Mouse (Mus musculus) common myeloid progenitor, adult 5-6 weeks (primary cell): ENCODE data around the gene Krt1. TPM values are rescaled to one million over a fixed set of nuclear protein-coding genes. Genes with fewer than 3 reads are reported as not detected.

Experiments
- ATAC-seq: replicated peaks from 2 replicates; pipeline ENCODE4 v1.8.0; 2016; ENCODE audit warnings: low read depth, mild to moderate bottlenecking, moderate TSS enrichment, inconsistent platforms; ENCODE audit not compliant: poor library complexity, severe bottlenecking
- total RNA-seq: library from RNA; stranded (forward); fragments of 200-1000, 187-1606 nt; gene quantifications from 2 replicates; pipeline ENCODE4 v1.2.3, GENCODE M21; 2017

The Krt1 gene
- total RNA-seq, 1 experiment from 2014 or later: not detected

- no peak for ATAC-seq
Measured at GRCm38 (mm10) chr15:101821786-101822185, 28.8 kb downstream of the Krt1 start.

- no peak for ATAC-seq
Measured at GRCm38 (mm10) chr15:101817875-101818274, 32.7 kb downstream of the Krt1 start, which contains the start of gene Krt2. Krt2 (minus strand) TSS chr15:101818169.

GRCm38 (mm10) chr15:101803052-101803822 lies 47.4 kb downstream of the Krt1 start:
- ATAC-seq: no peak

GRCm38 (mm10) chr15:101802296-101802835 lies 48.2 kb downstream of the Krt1 start, which contains the start of gene Krt73:
Krt73 (minus strand) TSS chr15:101802346.
- ATAC-seq: no peak

Other genes with a start within 250 kb of the Krt1 start
- gene Gm5414, start 222.6 kb downstream of the Krt1 start, total RNA-seq: not detected in 2 replicates
- gene Gm5478, start 203.4 kb downstream of the Krt1 start, total RNA-seq: not detected in 2 replicates
- not detected in 2 replicates for gene Krt6b, start 170.5 kb downstream of the Krt1 start, total RNA-seq
- gene Krt6a, start 156.5 kb downstream of the Krt1 start, total RNA-seq: not detected in 2 replicates
- gene Krt5, start 137.9 kb downstream of the Krt1 start, total RNA-seq: not detected in 2 replicates
- gene Krt71, start 107.7 kb downstream of the Krt1 start, total RNA-seq: not detected in 2 replicates
- gene Krt72, start 64.3 kb downstream of the Krt1 start, total RNA-seq: not detected in 2 replicates
- gene Krt73, start 48.4 kb downstream of the Krt1 start, total RNA-seq: not detected in 2 replicates
- not detected in 2 replicates for gene Krt2, start 32.6 kb downstream of the Krt1 start, total RNA-seq
- not detected in 2 replicates for gene Krt77, start 18.9 kb upstream of the Krt1 start, total RNA-seq
- gene Krt76, start 42.1 kb upstream of the Krt1 start, total RNA-seq: not detected in 2 replicates
- gene Krt4, start 73.9 kb upstream of the Krt1 start, total RNA-seq: not detected in 2 replicates
- not detected in 2 replicates for gene Krt79, start 89.5 kb upstream of the Krt1 start, total RNA-seq
- not detected in 2 replicates for gene Krt78, start 103.5 kb upstream of the Krt1 start, total RNA-seq
- gene Krt8, start 153.7 kb upstream of the Krt1 start, total RNA-seq: not detected in 2 replicates
- gene Krt18, start 177.4 kb upstream of the Krt1 start, total RNA-seq: 15.7 and 19.7 TPM in 2 replicates
- gene Eif4b, start 223.0 kb upstream of the Krt1 start, total RNA-seq: 452 and 502 TPM in 2 replicates
- not detected in 2 replicates for gene Tns2, start 249.6 kb upstream of the Krt1 start, total RNA-seq